Mouse (Mus musculus) macrophage (primary cell): Measurements from ENCODE around the gene Fabp7. TPM values are rescaled to one million over a fixed set of nuclear protein-coding genes. Genes with fewer than 3 reads are reported as not detected.
A peak's percentile ranks its signal among the peaks of the same experiment; 100 is the strongest.

Source experiments
- H3K27ac ChIP-seq: fragments of 350-480 bp; formaldehyde crosslinking; 2 replicates; pipeline ENCODE4 v1.9.0; 2021
- H3K36me3 ChIP-seq: fragments of 350-480 bp; formaldehyde crosslinking; 2 replicates; pipeline ENCODE4 v1.9.0; 2021; ENCODE audit errors: inconsistent target
- H3K4me3 ChIP-seq: fragments of 350-480 bp; formaldehyde crosslinking; 2 replicates; pipeline ENCODE4 v1.9.0; 2021; ENCODE audit errors: inconsistent target
- H3K79me2 ChIP-seq: fragments of 350-480 bp; formaldehyde crosslinking; 2 replicates; pipeline ENCODE4 v1.9.0; 2021; ENCODE audit errors: inconsistent target
- WGBS: methylation state at CpG from one replicate; pipeline ENCODE4 v1.1.7; 2026; ENCODE audit warnings: inconsistent platforms; ENCODE audit not compliant: missing documents; 5-methylcytosine and 5-hydroxymethylcytosine counted together
- polyA plus RNA-seq: library from polyadenylated mRNA; stranded (reverse); fragments of 250-400 nt; gene quantifications from 3 replicates; pipeline ENCODE4 v1.2.4, GENCODE M21; 2018; ENCODE audit warnings: inconsistent platforms

Fabp7 gene
- polyA plus RNA-seq, 1 experiment from 2014 or later: 0.55 TPM

- no peaks in the 10 kb centered on the region for H3K79me2 ChIP-seq
- no peak overlapping the region for H3K4me3 ChIP-seq
- H3K27ac ChIP-seq: no peak overlapping the region
- H3K36me3 ChIP-seq: no peaks in the 10 kb centered on the region
- WGBS: 76% methylated on average over 7 of the region's 7 CpGs
Observed at GRCm38 (mm10) chr10:57784131-57784875, 378 bp upstream of the Fabp7 start.

GRCm38 (mm10) chr10:57785552-57785951 is 871 bp downstream of the Fabp7 start:
- no peaks in the 10 kb centered on the region for H3K79me2 ChIP-seq
- 100% methylated on average over 2 of the region's 2 CpGs for WGBS
- H3K4me3 ChIP-seq: no peak overlapping the region
- H3K27ac ChIP-seq: no peak overlapping the region
- no peaks in the 10 kb centered on the region for H3K36me3 ChIP-seq

GRCm38 (mm10) chr10:57792957-57793356 is 8.3 kb downstream of the Fabp7 start:
- Histone ChIP-seq H3K79me2 (peaks cover 38% of the 10 kb centered on the region), H3K36me3 (no peaks in the 10 kb centered on the region), H3K27ac (peak overlapping the region; percentile 59), H3K4me3 (no peak overlapping the region)
- WGBS: 0% methylated on average over 1 of the region's 1 CpGs

GRCm38 (mm10) chr10:57794018-57794417 is 9.3 kb downstream of the Fabp7 start, which contains the start of gene Smpdl3a:
Smpdl3a (plus strand) TSS chr10:57794335.
- WGBS: 84% methylated on average over 7 of the region's 7 CpGs
- peak within 1 kb of the TSS; percentile 81 for H3K4me3 ChIP-seq
- peak within 1 kb of the TSS; percentile 79 for H3K27ac ChIP-seq
- H3K79me2 ChIP-seq: peaks cover 48% of the 10 kb centered on the region
- H3K36me3 ChIP-seq: no peaks in the 10 kb centered on the region

- H3K4me3 ChIP-seq: peak overlapping the region; percentile 81
- 4% methylated on average over 42 of the region's 44 CpGs for WGBS
- H3K79me2 ChIP-seq: peaks cover 55% of the 10 kb centered on the region
- H3K36me3 ChIP-seq: no peaks in the 10 kb centered on the region
- H3K27ac ChIP-seq: peak overlapping the region; percentile 79
Observed at GRCm38 (mm10) chr10:57794491-57795461, 10.1 kb downstream of the Fabp7 start.

- peak overlapping the region; percentile 81 for H3K4me3 ChIP-seq
- H3K27ac ChIP-seq: peak overlapping the region; percentile 79
- no peaks in the 10 kb centered on the region; the same call in 1 of the 2 replicates for H3K36me3 ChIP-seq
- 0% methylated on average over 4 of the region's 4 CpGs for WGBS
- H3K79me2 ChIP-seq: peaks cover 61% of the 10 kb centered on the region
Observed at GRCm38 (mm10) chr10:57795542-57795941, 10.9 kb downstream of the Fabp7 start.

- peak overlapping the region; percentile 81 for H3K4me3 ChIP-seq
- H3K79me2 ChIP-seq: peaks cover 67% of the 10 kb centered on the region
- 8% methylated on average over 4 of the region's 4 CpGs for WGBS
- peaks cover 4% of the 10 kb centered on the region; the same call in 1 of the 2 replicates for H3K36me3 ChIP-seq
- peak overlapping the region; percentile 79; the same call in 1 of the 2 replicates for H3K27ac ChIP-seq
Observed at GRCm38 (mm10) chr10:57796057-57796456, 11.4 kb downstream of the Fabp7 start.

GRCm38 (mm10) chr10:57799486-57799885 is 14.8 kb downstream of the Fabp7 start:
- peaks cover 32% of the 10 kb centered on the region for H3K36me3 ChIP-seq
- no peak overlapping the region for H3K27ac ChIP-seq
- H3K79me2 ChIP-seq: peaks cover 63% of the 10 kb centered on the region
- H3K4me3 ChIP-seq: no peak overlapping the region
- WGBS: 100% methylated on average over 1 of the region's 1 CpGs

- no peaks in the 10 kb centered on the region for H3K79me2 ChIP-seq
- H3K4me3 ChIP-seq: no peak overlapping the region
- 99% methylated on average over 6 of the region's 6 CpGs for WGBS
- H3K27ac ChIP-seq: no peak overlapping the region
- H3K36me3 ChIP-seq: peaks cover 56% of the 10 kb centered on the region
Observed at GRCm38 (mm10) chr10:57807754-57808153, 23.1 kb downstream of the Fabp7 start.

GRCm38 (mm10) chr10:57812161-57812856 is 27.6 kb downstream of the Fabp7 start:
- Histone ChIP-seq H3K36me3 (peaks cover 18% of the 10 kb centered on the region), H3K4me3 (no peak overlapping the region), H3K27ac (no peak overlapping the region), H3K79me2 (no peaks in the 10 kb centered on the region)
- WGBS: 81% methylated on average over 5 of the region's 5 CpGs

- H3K36me3 ChIP-seq: peaks cover 6% of the 10 kb centered on the region
- 94% methylated on average over 2 of the region's 2 CpGs for WGBS
- no peak overlapping the region for H3K4me3 ChIP-seq
- H3K79me2 ChIP-seq: no peaks in the 10 kb centered on the region
- H3K27ac ChIP-seq: no peak overlapping the region
Observed at GRCm38 (mm10) chr10:57814295-57814694, 29.6 kb downstream of the Fabp7 start.

- no peak overlapping the region for H3K27ac ChIP-seq
- no peaks in the 10 kb centered on the region for H3K36me3 ChIP-seq
- no peak overlapping the region for H3K4me3 ChIP-seq
- 91% methylated on average over 6 of the region's 6 CpGs for WGBS
- no peaks in the 10 kb centered on the region for H3K79me2 ChIP-seq
Observed at GRCm38 (mm10) chr10:57815869-57816268, 31.2 kb downstream of the Fabp7 start.

- WGBS: 93% methylated on average over 2 of the region's 2 CpGs
- H3K4me3 ChIP-seq: no peak overlapping the region
- no peaks in the 10 kb centered on the region for H3K36me3 ChIP-seq
- no peaks in the 10 kb centered on the region for H3K79me2 ChIP-seq
- no peak overlapping the region for H3K27ac ChIP-seq
Observed at GRCm38 (mm10) chr10:57819209-57819608, 34.5 kb downstream of the Fabp7 start.

- Histone ChIP-seq H3K4me3 (no peak overlapping the region), H3K27ac (no peak overlapping the region), H3K79me2 (no peaks in the 10 kb centered on the region), H3K36me3 (no peaks in the 10 kb centered on the region)
- 86% methylated on average over 3 of the region's 3 CpGs for WGBS
Observed at GRCm38 (mm10) chr10:57822473-57822872, 37.8 kb downstream of the Fabp7 start.
